Mouse (Mus musculus) liver, postnatal 0 days (tissue): Measurements from ENCODE around the gene Slc8a3.

Experiments
- CTCF ChIP-seq: sonication (generic); IDR thresholded peaks from 2 replicates; pipeline ENCODE4 v1.5.1; 2016; ENCODE audit warnings: antibody characterized with exemption, low read depth
- EP300 ChIP-seq: IDR thresholded peaks from 2 replicates; pipeline ENCODE4 v1.6.1; 2016; ENCODE audit warnings: antibody characterized with exemption, low read depth, mild to moderate bottlenecking

DNA sequence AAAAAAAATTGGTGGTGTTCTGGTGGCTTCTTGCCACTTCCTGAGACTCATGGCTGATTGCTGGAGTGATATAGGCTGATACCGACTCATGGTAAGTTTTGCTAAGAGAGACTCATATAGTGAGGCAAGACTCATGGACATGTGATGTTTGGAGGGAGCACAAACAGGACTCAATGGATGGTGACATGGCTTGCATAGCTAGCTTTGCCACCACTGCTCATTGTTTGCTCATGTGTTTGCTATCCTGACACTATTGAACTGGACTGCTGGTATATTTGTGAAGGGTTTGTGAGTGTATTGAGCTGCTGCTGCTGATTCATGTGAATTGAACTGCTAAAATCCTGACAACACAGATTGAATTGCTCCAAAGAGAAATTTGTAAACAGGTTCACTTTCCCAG, 95.8 kb downstream of the Slc8a3 start:
- no peak for TF ChIP-seq EP300
- no peak for TF ChIP-seq CTCF
